Mouse (Mus musculus) ES-Bruce4 (cell line): ENCODE data around the gene Mob1a.

Experiments used
- EP300 ChIP-seq: IDR thresholded peaks from 2 replicates; pipeline ENCODE4 v1.6.1; 2011; ENCODE audit warnings: low read depth, low read length; ENCODE audit not compliant: insufficient read depth
- POLR2A ChIP-seq: IDR thresholded peaks from one replicate; pipeline ENCODE4 v1.8.1; 2011; ENCODE audit warnings: low read length; ENCODE audit not compliant: insufficient read depth

GRCm38 (mm10) chr6:83317108-83317741, 8.6 kb upstream of the Mob1a start:
- TF ChIP-seq EP300 = no peak
- TF ChIP-seq POLR2A = peak; percentile 36
